Mouse (Mus musculus): Measurements from ENCODE around the gene Ttc26.

Ttc26 gene

DNA sequence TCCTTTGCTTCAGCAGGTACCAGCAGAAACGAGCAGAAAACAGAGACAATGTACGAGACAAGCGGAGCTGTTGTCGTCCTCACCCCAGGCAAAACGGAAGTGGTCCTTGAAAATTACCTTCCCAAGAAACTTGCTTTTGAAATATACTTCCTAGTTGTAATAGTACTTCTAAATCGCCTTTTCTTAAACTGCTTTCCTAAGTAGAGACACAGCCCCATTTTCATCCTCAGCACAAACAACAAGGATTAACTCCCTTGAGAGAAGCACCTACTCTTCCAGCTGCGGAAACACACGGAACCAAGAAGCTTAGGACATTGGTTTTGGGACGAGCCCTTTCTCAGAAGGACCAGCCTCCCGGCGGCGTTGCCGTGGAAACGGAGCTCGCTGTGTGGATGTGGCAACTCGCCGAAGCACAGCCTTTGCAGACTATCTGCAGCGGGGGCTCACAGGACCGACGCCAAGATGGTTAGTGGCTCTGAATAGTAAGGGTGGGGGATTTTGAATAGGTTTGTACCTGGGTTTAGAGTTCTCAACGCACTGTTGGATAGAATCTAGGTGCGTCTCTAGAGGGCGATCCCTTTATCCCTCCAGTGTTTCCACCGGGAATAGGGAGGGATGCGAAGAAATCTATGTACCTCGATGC lies at the start of gene Ttc26:
TSS of gene Ttc26 (plus strand) at position 341 of the 643 bp plus-strand sequence.
- DNase-seq: peak; percentile 89

DNA sequence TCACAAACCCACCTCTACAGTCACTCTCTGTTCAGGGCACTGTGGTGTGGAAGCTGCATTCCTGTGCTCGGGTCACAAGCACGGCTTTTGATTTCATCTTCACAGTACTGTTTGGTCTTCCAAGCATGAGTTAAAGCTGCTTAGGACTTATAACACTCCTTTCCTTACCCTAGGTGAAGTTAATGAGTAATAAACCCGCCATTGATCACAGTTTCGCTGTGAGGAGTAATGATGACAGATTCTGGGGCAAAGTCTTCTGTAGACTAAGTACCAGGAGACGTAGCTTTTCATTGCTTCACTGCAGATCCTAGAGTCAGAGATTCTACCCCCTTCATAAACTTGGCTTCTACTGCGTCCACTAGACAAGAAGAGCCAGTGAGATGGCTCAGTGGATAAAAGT lies 46.0 kb upstream of the Ttc26 start:
- no peak for DNase-seq

DNA sequence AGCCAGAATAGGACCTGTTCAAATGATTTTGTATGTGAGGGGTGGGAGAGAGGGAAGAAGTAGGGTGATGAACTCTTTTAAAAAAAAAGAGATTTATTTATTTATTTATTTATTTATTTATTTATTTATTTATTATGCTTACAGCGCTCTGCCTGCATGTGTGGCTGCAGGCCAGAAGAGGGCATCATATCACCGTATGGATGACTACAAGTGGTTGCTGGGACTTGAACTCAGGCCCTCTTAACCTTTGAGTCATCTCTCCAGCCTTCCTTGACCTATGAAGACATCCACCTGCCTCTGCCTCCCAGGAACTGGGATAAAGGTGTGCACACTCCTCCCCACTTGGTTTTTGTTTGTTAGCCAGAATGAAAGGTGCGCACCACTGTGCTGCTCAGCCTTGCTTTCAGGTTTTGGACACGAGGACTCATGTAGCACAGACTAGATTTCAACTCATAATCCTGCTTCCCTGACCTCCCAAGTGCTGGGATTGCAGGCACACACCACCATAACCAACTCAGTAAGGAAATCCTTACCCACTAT lies 44.0 kb upstream of the Ttc26 start:
- peak; percentile 30 for DNase-seq

DNA sequence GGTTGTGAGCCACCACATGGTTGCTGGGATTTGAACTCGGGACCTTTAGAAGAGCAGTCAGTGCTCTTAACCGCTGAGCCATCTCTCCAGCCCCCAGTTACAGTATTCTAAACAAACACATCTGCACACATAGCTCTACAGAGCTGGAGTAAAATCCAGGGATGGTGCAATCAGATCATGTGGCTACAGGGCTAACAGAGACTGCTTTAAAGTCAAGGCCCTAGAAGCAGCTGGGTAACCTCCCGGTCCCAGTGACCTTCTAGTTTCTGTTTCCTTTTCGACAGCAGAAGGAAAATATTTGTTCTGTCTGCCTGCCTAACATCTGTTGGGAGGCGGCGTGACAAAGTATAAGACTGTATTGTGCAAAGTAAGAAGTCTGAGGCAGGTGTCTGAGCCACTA lies 43.3 kb upstream of the Ttc26 start:
- DNase-seq: peak; percentile 58

DNA sequence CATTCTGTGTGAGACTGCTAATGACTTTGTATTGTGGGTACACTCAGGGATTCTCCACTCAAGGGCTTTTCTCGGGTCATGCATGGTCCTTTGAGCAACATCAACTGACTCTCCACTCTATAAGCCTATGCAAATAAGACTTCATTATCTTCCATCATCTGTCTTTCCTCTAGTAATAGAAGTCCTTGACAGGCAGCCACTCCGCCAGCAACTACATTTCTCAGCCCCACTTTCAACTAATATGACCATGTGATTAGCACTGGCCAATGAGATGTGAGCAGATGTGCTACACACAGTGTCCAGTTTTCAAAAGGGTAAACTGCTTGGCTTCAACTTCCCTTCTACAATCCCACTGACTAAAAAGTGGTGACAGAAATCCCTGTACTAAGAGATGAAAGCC lies 42.2 kb upstream of the Ttc26 start:
- no peak for DNase-seq

DNA sequence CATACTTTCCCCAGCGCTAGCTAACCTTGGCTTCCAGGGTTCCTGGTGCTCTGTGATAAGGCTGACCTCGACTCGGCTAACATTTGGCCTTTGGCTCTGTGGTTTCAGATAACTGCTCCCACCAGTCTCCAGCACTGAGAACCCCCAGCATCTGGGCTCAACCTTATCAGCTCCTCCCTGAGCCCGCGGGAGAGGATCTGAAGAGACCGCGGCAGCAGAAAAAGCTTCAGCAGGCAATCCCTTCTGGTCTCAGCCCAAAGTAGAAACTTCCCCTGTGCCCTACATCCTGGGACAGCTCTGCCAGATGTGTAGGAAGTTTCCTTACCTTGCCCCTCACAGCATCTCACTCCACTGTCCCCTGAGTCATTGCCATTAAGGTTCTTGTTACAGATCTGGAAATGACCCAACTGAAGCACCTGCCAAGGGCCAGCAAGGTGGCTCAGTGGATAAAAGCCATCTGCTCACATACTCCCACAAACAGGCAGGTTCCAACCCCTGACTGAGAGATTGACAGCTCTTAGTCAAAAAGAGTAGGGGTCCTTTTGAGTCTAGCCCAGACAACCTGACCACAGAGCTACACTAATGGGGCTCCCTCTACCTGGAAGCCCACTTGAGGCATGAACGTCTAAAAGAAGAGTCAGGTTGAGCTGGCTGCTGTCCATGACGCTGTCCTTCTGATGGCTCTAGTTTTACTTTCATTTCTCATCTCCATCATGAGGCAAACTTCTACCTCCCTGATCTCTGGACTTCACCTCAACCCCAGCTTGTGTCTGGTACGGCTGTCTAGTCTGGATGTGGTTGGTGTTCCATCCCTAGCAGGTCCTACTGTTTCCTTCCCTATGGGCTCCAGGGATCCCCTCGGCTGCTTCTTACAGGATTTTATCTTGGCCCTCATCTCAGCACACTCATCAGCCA lies 39.3 kb upstream of the Ttc26 start:
- DNase-seq: no peak

DNA sequence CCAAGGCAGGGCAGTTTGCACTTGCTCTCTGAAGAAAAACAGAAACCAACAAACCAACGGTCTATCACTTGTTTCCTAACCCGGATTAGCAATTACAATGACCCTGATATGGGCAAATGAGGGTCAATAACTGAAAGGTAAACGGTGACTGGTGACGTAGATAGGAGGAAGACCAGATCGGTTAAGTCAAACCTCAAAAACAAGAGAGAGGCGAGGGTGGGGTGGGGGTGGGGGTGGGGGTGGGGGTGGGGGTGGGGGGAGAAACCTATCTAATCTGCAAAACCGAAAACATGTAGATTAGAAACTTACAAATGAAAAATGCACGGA lies 38.6 kb upstream of the Ttc26 start:
- DNase-seq: no peak

DNA sequence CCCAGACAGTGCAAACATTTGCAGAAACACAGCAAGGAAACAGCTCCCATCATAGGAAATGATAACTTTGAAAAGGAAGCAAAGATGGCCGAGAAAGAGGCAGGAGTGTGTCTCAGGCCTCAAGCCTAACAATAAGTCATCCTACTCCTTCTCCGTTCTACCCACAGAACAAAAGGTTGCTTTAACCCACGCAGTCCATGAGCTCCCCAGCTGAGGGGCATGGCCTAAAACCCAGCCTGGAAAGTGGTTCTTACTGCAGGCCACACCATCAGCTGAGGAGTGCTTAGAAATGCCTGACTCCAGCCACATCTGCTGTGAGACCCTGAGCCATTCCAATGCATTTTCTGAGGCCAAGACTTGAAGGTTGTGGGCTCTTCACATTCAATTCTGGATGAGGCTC lies 37.7 kb upstream of the Ttc26 start:
- DNase-seq: no peak

DNA sequence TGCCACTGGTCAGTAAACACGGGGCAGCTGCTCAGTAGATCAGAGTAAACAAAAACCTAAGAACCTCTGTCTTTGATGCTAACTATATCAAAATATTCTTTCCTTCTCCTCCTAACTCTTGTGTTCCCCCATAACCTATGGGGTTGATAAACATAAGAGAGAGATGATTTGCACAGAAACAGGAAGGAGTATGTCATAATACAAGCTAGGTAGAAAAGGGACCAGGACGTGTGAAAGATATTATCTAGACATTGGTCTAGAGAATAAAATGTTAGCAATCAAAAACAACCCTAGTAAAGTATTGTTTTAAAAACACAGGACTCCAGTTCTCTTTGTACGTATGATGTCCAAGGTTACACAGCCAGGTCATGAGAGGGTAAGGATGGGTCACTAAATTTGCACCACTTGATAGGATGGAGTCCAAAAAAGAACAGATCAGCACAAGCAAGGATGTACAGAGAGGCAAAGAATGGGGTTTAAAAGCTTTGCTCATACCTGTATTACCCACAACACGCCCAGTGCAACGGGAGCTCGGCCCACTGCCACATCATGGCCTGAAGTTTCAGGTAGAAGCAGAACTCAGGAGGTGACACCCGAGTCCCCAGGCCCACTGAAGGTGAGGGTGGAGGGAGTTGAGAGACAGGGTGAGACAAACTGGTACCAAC lies 37.1 kb upstream of the Ttc26 start:
- no peak for DNase-seq

DNA sequence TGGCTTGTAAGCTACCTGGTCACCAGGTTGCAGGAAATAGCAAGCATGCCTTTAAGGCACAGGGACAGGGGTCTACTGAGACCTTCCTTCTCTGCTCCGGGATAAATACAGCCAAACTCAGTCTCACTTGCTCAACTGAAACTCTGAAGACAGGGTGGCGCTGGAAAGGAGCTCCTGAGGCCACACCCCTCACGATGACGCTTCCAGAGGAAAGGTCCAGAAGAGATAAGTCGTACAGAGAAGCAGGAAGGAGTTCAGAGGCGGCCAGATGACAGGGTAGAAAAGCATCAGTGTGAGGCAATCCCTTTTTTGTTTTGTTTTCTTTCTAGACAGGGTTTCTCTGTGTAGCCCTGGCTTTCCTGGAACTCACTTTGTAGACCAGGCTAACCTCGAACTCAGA lies 35.5 kb upstream of the Ttc26 start:
- DNase-seq: peak; percentile 89

DNA sequence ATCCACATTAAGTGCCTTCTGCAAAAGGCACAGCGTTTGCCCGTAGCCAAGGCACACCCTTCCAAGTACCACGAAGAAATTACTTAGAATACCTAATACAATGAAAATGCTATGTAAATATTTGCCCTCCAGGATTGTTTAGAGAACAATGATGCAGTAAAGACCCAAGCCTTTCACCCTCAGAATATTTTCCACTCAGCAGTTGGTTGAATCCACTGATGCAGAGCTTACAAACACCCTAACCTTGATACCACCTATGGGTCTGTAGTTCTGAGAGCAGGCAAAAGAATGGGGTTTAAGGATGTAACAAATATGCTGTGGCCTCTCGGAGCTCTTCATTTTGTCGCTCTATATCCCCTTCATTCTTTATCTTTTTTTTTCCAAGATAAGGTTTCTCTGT lies 33.4 kb upstream of the Ttc26 start:
- no peak for DNase-seq

DNA sequence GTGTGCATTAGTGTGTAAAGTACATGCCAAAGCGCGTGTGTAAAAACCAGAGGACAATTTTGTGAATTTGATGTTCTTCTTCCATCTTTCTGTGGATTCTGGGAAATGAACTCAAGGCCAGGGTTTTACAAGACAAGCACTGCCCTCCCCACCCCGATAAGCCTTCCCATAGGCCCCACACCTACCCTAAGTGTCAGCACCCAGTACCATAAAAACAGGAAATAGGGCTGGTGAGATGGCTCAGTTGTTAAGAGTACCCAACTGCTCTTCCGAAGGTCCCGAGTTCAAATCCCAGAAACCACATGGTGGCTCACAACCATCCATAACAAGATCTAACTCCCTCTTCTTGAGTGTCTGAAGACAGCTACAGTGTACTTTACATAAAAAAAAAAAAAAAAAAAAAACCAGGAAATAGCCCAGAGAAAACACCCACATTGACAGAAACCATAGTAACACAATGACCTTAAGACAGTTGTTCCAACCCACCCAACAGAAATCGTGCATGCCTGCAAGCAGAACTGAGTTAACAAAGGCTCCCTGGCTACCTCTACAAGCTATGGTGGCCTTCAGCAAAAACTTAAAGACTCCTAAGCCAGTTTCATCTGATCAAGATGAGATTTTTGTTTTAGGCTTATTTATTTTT lies 32.3 kb upstream of the Ttc26 start:
- DNase-seq: no peak

DNA sequence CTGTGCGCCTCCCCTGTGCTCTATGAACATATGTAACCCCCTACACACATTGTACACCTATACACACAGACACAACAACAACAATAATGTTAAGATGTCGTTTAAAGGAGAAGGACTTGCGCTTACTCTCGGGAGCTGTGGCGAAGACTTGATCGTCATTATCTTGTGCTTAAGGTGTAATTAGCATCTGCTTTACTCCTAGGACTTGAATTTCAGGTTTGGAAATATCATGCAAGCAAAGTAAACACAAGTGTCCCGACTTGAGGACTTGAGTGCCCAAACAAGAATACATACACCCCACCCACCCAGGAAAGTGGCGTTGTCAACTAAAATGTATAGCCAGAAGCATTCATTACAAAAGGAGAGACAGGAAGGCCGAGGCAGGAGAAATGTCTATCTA lies 31.5 kb upstream of the Ttc26 start:
- no peak for DNase-seq

DNA sequence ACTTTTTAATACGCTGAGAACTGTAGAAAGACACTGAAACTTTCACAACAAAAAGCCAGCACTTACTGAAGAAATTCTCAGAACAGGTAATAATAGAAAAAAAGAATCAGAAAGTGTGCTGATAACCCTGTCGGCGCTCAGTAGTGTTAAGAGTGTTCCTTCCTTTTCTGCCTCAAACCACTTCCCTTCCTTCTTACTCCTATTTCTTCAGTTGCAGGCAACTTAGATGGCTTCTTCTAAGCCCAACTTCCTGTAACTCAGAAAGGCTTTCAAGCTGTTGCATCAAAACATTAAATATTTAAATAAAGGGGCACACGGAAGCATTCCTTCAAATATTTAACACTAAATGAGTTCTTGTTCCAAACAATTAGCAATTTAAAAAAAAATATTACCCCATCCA lies 29.3 kb upstream of the Ttc26 start:
- peak; percentile 26 for DNase-seq

DNA sequence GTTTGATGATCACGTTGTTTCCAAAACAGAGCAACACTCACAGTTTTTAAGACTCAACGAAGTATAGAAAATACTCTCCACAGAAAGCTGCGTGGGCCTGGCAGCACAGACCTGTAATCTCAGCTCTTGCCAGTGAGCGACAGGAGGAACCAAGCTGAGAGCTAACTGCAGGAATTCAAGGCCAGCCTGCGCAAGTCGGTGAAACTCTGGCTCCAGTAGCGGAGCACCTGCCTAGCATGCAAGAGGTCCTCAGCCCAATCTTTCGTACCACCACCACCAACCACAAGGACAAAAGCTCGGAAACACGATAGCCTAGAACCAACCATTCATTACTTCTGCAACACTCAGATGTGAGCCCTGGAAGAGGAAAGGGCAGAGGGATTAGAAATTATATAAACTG lies 28.8 kb upstream of the Ttc26 start:
- DNase-seq: peak; percentile 33

DNA sequence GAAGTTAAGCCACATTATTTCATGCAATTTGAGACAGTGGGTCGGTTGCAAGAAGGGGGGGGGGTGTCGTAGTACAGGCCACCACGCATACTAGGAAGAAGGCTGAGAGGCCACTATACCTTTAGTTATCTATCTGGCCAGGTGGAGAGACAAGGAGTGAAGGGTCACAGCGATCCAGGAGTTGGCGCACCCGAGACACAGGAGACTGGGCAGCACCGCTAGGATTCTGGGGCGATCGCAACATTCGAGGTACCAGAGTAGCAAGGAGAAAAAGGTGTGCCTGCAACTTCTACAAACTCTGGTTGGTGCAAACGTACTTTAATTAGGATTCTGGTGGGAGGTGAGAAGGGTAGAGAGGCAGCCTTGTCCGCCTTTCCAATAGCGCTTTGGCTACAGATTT lies 28.1 kb upstream of the Ttc26 start:
- no peak for DNase-seq

DNA sequence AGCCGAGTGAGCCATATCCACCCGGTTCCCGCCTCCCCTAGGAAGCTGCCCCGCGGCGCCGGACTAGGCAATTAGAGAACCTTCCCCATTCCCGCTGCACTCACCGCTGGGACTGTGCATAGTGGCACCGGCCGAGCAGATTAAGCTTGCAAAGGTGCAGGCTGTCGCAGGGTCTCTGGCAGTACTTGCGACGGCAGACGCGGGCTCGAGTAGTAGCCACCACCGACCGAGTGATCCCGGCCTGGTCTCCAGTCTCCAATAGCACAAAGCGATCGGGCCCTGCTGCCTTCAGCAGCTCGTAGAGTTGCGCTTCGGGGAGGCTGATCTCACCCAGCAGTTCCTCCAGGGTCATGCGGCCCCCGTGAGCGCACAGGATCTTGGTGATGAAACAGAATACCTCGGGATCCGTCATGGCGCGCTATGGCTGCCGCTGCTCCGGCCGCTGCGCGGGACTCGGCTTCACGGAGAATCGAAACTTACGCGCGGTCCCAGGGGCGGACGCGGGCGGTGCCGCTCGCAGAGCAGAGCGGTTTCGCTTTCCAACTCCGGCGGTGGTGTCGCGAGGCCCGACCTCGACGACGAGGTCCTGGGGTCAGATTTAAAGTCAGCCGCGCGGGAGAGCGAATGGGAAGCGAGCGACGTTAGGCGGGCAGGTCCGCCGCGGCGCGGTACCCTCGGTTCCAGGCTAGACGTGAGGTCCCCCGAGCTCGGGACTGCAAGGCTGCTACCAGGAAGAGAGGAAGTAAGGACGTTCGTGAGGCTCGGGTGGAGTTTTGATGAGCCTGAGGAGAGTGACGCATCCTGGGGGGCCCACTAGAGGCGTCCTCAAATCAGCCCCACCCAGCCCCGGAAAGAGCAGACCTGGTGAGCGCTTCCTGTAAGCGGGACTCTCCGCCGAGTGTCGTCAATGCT lies 27.2 kb upstream of the Ttc26 start, which contains the start of gene Zc3hav1:
TSS of gene Zc3hav1 (minus strand) at position 793 of the 912 bp plus-strand sequence.
- peak; percentile 93 for DNase-seq

DNA sequence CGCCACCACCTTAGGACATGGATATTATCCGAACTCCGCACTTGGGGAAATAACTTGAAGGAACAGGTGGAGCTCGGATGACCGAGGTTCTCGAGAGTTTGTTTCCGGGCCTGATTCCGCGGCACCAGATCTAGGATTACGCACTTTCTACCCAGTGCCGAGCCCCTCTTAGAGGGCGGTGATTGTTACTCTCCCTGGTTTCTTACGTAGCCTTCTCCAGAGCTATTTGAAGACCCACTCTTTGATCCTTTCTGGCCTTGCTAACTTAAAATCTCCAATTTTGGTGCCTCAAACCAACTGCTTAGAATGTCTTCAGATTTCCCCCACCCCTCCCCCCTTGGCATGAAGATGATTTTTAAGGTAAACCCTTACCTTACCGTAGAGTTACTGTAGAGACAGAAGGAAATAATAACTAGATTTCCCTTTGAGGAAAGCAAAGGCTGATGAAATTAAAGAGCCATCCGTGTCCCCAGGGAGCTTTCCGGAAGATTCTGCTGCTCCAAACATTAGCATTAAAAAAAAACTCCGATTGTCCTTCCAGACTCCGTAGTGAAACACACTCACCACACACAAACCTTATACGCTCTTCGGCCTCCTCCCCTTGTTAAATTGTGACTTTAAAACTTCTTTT lies 26.4 kb upstream of the Ttc26 start:
- no peak for DNase-seq

DNA sequence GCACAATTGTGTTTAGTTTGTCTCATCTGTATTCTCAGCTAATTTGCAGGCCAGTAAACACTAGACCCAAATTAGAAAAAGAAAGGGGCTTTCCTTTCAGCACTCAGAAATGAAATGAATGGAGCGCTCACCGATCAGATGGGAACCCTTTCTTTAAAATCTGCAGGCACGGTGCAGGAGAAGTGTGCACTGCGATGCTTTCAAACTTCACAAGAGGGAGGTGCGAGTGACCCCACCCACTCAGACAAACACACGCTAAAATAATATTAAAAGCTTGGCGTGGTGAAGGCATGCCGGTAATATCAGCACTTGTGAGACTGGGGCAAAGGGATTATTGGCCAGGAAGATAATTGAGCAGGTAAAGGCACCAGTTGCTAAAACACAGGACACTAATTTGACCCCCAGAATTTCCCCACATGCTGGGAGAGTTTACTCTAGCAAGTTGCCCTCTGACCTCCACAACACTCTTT lies 25.9 kb upstream of the Ttc26 start:
- peak; percentile 43 for DNase-seq

DNA sequence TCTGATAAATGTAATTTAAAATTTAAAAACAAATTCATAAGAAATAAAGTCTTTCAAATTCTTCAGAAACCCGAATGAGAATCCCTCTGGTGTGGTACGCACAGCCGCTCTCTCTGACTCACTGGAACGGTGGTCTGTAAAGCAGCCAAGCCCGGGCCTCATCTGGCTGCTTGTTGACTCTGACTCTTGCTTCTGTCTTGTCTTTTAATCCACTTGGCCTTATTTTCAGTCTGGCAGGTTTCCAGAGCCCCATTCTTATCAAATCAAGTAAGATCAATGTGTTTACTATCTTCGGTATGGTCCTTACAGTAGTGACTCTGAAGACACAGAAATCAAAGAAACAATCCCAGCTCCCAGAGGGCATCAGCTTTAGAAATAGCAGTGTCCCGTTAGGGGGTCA lies 25.4 kb upstream of the Ttc26 start:
- DNase-seq: no peak

All from lung, postnatal 36 days (tissue).